Mouse (Mus musculus): ENCODE results near the gene Cdkl1. TPM values are rescaled to one million over a fixed set of nuclear protein-coding genes. Genes with fewer than 3 reads are reported as not detected.

Cdkl1 gene
- 5.7 TPM for polyA plus RNA-seq (2014; fragmentation: Illumina TruSeq; extraction: RNeasy Lipid Tissue Mini Kit (QIAGEN cat#74804); ENCODE audit: low read depth, low replicate concordance)

DNA sequence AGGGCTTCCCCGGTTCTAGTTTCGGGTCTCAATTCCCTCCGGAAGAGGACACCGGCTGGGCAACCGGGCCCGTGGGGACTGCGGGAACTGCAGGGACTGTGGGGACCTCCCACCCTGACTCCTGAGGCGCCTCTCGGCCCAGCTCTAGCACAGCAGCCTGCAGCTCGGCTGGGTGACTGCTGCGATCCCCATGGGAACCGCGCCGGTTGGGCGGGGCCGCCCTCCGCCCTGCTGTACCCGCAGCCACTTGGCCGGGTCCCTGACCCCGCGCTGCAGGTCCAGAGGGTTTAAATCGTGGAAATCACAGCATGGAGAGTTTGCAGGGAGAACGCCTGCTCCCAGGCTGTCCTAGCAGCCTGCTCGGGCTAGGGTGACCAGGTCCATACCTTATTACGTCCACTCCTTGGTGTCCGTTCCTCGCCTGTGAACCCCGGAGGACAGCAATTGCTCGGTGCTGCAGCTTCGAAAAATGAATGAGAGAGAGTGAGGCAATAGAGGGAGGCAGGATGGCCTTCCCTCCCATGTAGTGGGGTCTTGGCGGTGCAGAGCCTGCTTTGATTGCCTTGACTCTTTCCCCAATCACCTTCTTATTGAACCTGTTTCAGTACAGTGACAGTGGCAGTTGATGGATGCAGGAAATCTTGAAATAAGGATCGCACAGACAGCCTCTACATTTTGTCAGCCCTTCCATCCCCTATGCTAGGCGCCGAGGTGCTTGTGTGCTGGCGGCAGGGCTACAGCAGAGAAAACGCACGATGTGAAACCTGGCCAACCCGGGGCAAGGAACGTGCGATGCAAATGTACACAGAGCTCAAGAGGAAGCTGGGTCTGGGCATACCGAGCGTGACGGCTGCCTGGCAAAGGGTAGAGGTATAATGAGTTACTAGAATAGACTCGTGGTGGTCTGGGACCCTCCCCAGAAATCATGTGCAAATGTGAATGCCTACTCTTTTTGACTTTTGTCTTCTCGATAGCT, at the start of gene Cdkl1:
Gene Cdkl1, minus strand, starts transcription at position 738 of the 976 bp plus-strand sequence.

DNA sequence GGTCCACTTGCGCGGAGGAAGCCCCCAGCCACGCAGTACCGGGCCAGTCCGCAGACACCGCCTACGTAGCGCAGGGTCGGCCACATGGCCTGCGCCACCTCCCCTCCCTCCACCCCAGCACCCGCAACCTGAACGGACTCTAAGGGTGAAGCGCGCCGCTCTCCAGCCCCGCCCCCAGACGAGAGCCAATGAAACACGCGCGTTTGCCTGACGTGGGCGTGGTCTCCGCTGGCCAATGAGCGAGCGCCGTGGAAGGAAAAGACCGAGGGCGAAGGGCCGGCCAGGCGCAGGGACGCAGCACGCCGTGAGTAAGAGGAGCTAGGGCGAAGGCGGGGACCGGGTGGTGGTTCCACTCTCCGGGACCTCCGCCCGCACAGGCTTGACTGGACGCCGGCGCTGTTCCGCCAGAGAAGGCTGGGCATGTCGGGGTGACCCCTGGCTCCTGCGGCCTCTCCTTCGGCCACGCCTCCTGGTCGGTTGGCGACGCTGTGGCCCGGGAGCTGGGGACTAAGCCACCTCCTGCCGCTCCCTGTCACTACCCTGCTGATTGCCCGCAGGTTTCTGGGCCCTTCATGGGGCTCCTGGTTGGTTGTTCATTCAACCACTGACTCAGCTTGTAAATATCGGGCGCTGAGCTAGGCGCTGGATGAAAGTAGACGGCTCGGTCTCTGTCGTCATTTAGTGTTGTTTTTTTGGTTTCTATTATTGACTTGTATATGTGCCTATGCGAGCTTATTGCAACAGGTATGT, 66.2 kb downstream of the Cdkl1 start, which contains the start of the genes L2hgdh and Atp5s:
Gene L2hgdh, minus strand, starts transcription at position 163 of the 750 bp plus-strand sequence.
Gene Atp5s, plus strand, starts transcription at position 240 of the 750 bp plus-strand sequence.

Other genes with a start within 250 kb of the Cdkl1 start
- gene Vcpkmt, start 208.2 kb downstream of the Cdkl1 start, polyA plus RNA-seq (2014; fragmentation: Illumina TruSeq; extraction: RNeasy Lipid Tissue Mini Kit (QIAGEN cat#74804); ENCODE audit: low read depth, low replicate concordance), result 19.7 TPM
- gene Sos2, start 109.4 kb downstream of the Cdkl1 start, polyA plus RNA-seq (2014; fragmentation: Illumina TruSeq; extraction: RNeasy Lipid Tissue Mini Kit (QIAGEN cat#74804); ENCODE audit: low read depth, low replicate concordance), result 91.5 TPM
- gene L2hgdh, start 66.4 kb downstream of the Cdkl1 start, polyA plus RNA-seq (2014; fragmentation: Illumina TruSeq; extraction: RNeasy Lipid Tissue Mini Kit (QIAGEN cat#74804); ENCODE audit: low read depth, low replicate concordance), result 19.8 TPM
- 47.0 TPM for gene Atp5s, start 66.3 kb downstream of the Cdkl1 start, polyA plus RNA-seq (2014; fragmentation: Illumina TruSeq; extraction: RNeasy Lipid Tissue Mini Kit (QIAGEN cat#74804); ENCODE audit: low read depth, low replicate concordance)
- 6.8 TPM for gene Atl1, start 101.3 kb upstream of the Cdkl1 start, polyA plus RNA-seq (2014; fragmentation: Illumina TruSeq; extraction: RNeasy Lipid Tissue Mini Kit (QIAGEN cat#74804); ENCODE audit: low read depth, low replicate concordance)
- gene Map4k5, start 101.9 kb upstream of the Cdkl1 start, polyA plus RNA-seq (2014; fragmentation: Illumina TruSeq; extraction: RNeasy Lipid Tissue Mini Kit (QIAGEN cat#74804); ENCODE audit: low read depth, low replicate concordance), result 62.8 TPM
- gene Sav1, start 195.7 kb upstream of the Cdkl1 start, polyA plus RNA-seq (2014; fragmentation: Illumina TruSeq; extraction: RNeasy Lipid Tissue Mini Kit (QIAGEN cat#74804); ENCODE audit: low read depth, low replicate concordance), result 107 TPM

Data from sigmoid colon, adult 10 weeks (tissue).